Mouse (Mus musculus) cerebellum, adult 8-10 months (tissue): Measurements from ENCODE around the gene Zfp462.

Source experiments
- DNase-seq: peaks from one replicate; pipeline ENCODE4 v3.0.0; 2022

The Zfp462 gene

GRCm38 (mm10) chr4:54998146-54998841 lies 53.4 kb downstream of the Zfp462 start:
- no peak for DNase-seq

GRCm38 (mm10) chr4:54999556-54999955 lies 54.7 kb downstream of the Zfp462 start:
- no peak for DNase-seq

- no peak for DNase-seq
Observed at GRCm38 (mm10) chr4:55001386-55001785, 56.5 kb downstream of the Zfp462 start.

- DNase-seq = no peak
Observed at GRCm38 (mm10) chr4:55003128-55003527, 58.3 kb downstream of the Zfp462 start.

GRCm38 (mm10) chr4:55005066-55005465 lies 60.2 kb downstream of the Zfp462 start:
- no peak for DNase-seq

- DNase-seq = peak; percentile 24
Observed at GRCm38 (mm10) chr4:55005521-55005969, 60.7 kb downstream of the Zfp462 start.

- DNase-seq = no peak
Observed at GRCm38 (mm10) chr4:55006024-55006423, 61.2 kb downstream of the Zfp462 start.

GRCm38 (mm10) chr4:55008616-55009015 lies 63.8 kb downstream of the Zfp462 start:
- DNase-seq = no peak

GRCm38 (mm10) chr4:55011391-55011790 lies 66.5 kb downstream of the Zfp462 start:
- no peak for DNase-seq

GRCm38 (mm10) chr4:55013563-55014248 lies 68.9 kb downstream of the Zfp462 start:
- no peak for DNase-seq

- no peak for DNase-seq
Observed at GRCm38 (mm10) chr4:55014731-55015463, 70.0 kb downstream of the Zfp462 start.

- DNase-seq = no peak
Observed at GRCm38 (mm10) chr4:55015517-55015916, 70.7 kb downstream of the Zfp462 start.

GRCm38 (mm10) chr4:55026109-55026646 lies 81.3 kb downstream of the Zfp462 start:
- DNase-seq = no peak

GRCm38 (mm10) chr4:55030401-55030800 lies 85.6 kb downstream of the Zfp462 start:
- no peak for DNase-seq

- DNase-seq = no peak
Observed at GRCm38 (mm10) chr4:55032317-55032930, 87.6 kb downstream of the Zfp462 start.

- DNase-seq = no peak
Observed at GRCm38 (mm10) chr4:55033452-55033851, 88.6 kb downstream of the Zfp462 start.

GRCm38 (mm10) chr4:55038139-55038538 lies 93.3 kb downstream of the Zfp462 start:
- DNase-seq = no peak

- DNase-seq = no peak
Observed at GRCm38 (mm10) chr4:55040258-55040964, 95.6 kb downstream of the Zfp462 start.

GRCm38 (mm10) chr4:55041106-55041730 lies 96.4 kb downstream of the Zfp462 start:
- no peak for DNase-seq

- no peak for DNase-seq
Observed at GRCm38 (mm10) chr4:55042573-55042972, 97.7 kb downstream of the Zfp462 start.

- DNase-seq = no peak
Observed at GRCm38 (mm10) chr4:55047266-55047665, 102.4 kb downstream of the Zfp462 start.
